Mouse (Mus musculus) heart, adult 9 months (tissue): ENCODE measurements around the gene Olfr315.
"Not testable (repeated sequence)": the region's sequence is repeated elsewhere in the genome, so short reads cannot be mapped to it uniquely, and the experiment has no call there.

ENCODE experiments used
- DNase-seq, 2 experiments: peaks; one replicate each; pipeline ENCODE4 v3.0.0; 2022; ENCODE audit warnings: low spot score in 2 of 2

Olfr315 gene

GRCm38 (mm10) chr11:58815676-58816075 is 42.7 kb downstream of the Olfr315 start:
- DNase-seq, result no peak

GRCm38 (mm10) chr11:58828937-58829336 is 55.9 kb downstream of the Olfr315 start, which contains the start of gene Olfr312:
TSS of gene Olfr312 (plus strand) at chr11:58829237.
- DNase-seq, result not testable (repeated sequence)

- no peak for DNase-seq
Observed at GRCm38 (mm10) chr11:58829764-58830163, 56.8 kb downstream of the Olfr315 start.
